Mouse (Mus musculus) testis, adult 2 months (tissue): Measurements from ENCODE around the gene Gm49405.

ENCODE experiments used
- CTCF ChIP-seq: fragments of 200-500 bp; IDR thresholded peaks from 2 replicates; pipeline ENCODE4 v1.5.1; 2012; ENCODE audit warnings: low read depth, mild to moderate bottlenecking, inconsistent platforms, low read length, moderate library complexity; ENCODE audit not compliant: control insufficient read depth, insufficient read depth, insufficient replicate concordance
- POLR2A ChIP-seq: fragments of 200-500 bp; IDR thresholded peaks from 2 replicates; pipeline ENCODE4 v1.6.1; 2012; ENCODE audit warnings: low read depth, mild to moderate bottlenecking, inconsistent platforms, low read length, moderate library complexity; ENCODE audit not compliant: control insufficient read depth

DNA sequence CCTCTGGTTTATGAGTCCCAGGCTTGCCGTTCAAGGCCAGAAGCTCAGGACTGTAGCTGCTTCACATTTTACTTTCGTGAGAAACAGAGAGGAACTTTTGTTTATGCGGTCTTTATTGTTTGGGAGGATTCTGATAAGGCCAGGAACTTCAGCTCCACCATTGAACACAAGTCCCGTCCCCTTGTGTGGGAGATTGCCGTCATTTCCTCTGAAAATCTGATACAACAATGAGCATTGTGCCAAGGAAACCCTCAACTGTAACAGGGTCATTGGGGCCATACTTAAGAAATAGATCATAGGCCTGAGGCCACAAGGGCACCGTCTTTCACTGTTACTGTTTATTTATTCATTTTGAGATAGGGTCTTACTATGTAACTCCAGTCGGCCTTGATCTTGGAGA lies 22.8 kb downstream of the Gm49405 start:
- TF ChIP-seq CTCF = no peak
- TF ChIP-seq POLR2A = no peak
